Mouse (Mus musculus): ENCODE results near the gene Pgs1.

The Pgs1 gene

GRCm38 (mm10) chr11:118003176-118003575 is 17.1 kb downstream of the Pgs1 start:
- DNase-seq (ENCODE audit: low spot score) = no peak

- no peak for DNase-seq (ENCODE audit: low spot score)
These were observed 17.6 kb downstream of the Pgs1 start for GRCm38 (mm10) chr11:118003718-118004117.

- no peak for DNase-seq (ENCODE audit: low spot score)
These were observed 18.1 kb downstream of the Pgs1 start for GRCm38 (mm10) chr11:118004217-118004616.

GRCm38 (mm10) chr11:118007460-118008143 is 21.5 kb downstream of the Pgs1 start:
- DNase-seq (ENCODE audit: low spot score) = peak; percentile 55

- DNase-seq (ENCODE audit: low spot score) = no peak
These were observed 22.2 kb downstream of the Pgs1 start for GRCm38 (mm10) chr11:118008144-118008805.

GRCm38 (mm10) chr11:118008843-118009242 is 22.8 kb downstream of the Pgs1 start:
- DNase-seq (ENCODE audit: low spot score) = no peak

GRCm38 (mm10) chr11:118009865-118010571 is 23.9 kb downstream of the Pgs1 start:
- DNase-seq (ENCODE audit: low spot score) = no peak

GRCm38 (mm10) chr11:118012595-118012994 is 26.5 kb downstream of the Pgs1 start:
- DNase-seq (ENCODE audit: low spot score) = no peak

- DNase-seq (ENCODE audit: low spot score) = no peak
These were observed 27.2 kb downstream of the Pgs1 start for GRCm38 (mm10) chr11:118013339-118013738.

- DNase-seq (ENCODE audit: low spot score) = no peak
These were observed 28.4 kb downstream of the Pgs1 start for GRCm38 (mm10) chr11:118014391-118014995.

GRCm38 (mm10) chr11:118015381-118016145 is 29.5 kb downstream of the Pgs1 start:
- no peak for DNase-seq (ENCODE audit: low spot score)

- DNase-seq (ENCODE audit: low spot score) = no peak
These were observed 32.2 kb downstream of the Pgs1 start for GRCm38 (mm10) chr11:118018328-118018727.

- DNase-seq (ENCODE audit: low spot score) = peak; percentile 76
These were observed 35.7 kb downstream of the Pgs1 start for GRCm38 (mm10) chr11:118021806-118022205.

- DNase-seq (ENCODE audit: low spot score) = no peak
These were observed 37.4 kb downstream of the Pgs1 start for GRCm38 (mm10) chr11:118023475-118023874.

GRCm38 (mm10) chr11:118024111-118024510 is 38.0 kb downstream of the Pgs1 start:
- DNase-seq (ENCODE audit: low spot score) = no peak

GRCm38 (mm10) chr11:118029170-118029569 is 43.1 kb downstream of the Pgs1 start:
- DNase-seq (ENCODE audit: low spot score) = no peak

- DNase-seq (ENCODE audit: low spot score) = no peak
These were observed 45.0 kb downstream of the Pgs1 start for GRCm38 (mm10) chr11:118031134-118031533.

GRCm38 (mm10) chr11:118034395-118034794 is 48.3 kb downstream of the Pgs1 start:
- DNase-seq (ENCODE audit: low spot score) = no peak

- no peak for DNase-seq (ENCODE audit: low spot score)
These were observed 49.0 kb downstream of the Pgs1 start for GRCm38 (mm10) chr11:118035068-118035467.

GRCm38 (mm10) chr11:118042791-118043190 is 56.7 kb downstream of the Pgs1 start:
- no peak for DNase-seq (ENCODE audit: low spot score)

- peak; percentile 32 for DNase-seq (ENCODE audit: low spot score)
These were observed 57.3 kb downstream of the Pgs1 start for GRCm38 (mm10) chr11:118043293-118043907.
